Mouse (Mus musculus) liver, adult 2 months (tissue): ENCODE measurements at regions not wholly inside any gene's neighbourhood (a gene's known extent, or its start where the extent isn't known, plus 50 kb on each side); places are given as distances from the start of the nearest gene placed in this dataset.

Experiments
- CTCF ChIP-seq: fragments of 200-500 bp; IDR thresholded peaks from 2 replicates; pipeline ENCODE4 v1.5.1; 2011; ENCODE audit warnings: low read depth, low read length, control low read depth
- POLR2A ChIP-seq: fragments of 200-500 bp; IDR thresholded peaks from 2 replicates; pipeline ENCODE4 v1.6.1; 2011; ENCODE audit warnings: low read length, control low read depth; ENCODE audit not compliant: insufficient read depth; ENCODE audit errors: extremely low read depth

- TF ChIP-seq CTCF, result no peak
- TF ChIP-seq POLR2A, result no peak
These were observed 246.1 kb upstream of the Bmper start for GRCm38 (mm10) chr9:22976748-22977147.
